ENCODE assay signal across 11 mouse cellular contexts in genomic region chr4:98063280-98063679, GRCm38 (mm10).
"Had no signal": no experiment of that assay in that cellular context is flagged by ENCODE, and none has a peak within 500 bp of the region (broad histone marks: within the 10 kb centered on the region; RNA-seq: fewer than 3 reads in every experiment).

No protein-coding gene starts in this region.

- H3K4me2 ChIP-seq: hindbrain, embryonic 14.5 days; intestine, embryonic 15.5 days; limb, embryonic 13.5 days; midbrain, embryonic 15.5 days; neural tube, embryonic 12.5 days had no signal

- H3K4me1 ChIP-seq: intestine, embryonic 15.5 days; midbrain, embryonic 10.5 days; midbrain, embryonic 15.5 days; neural tube, embryonic 12.5 days had no signal

- ATAC-seq: intestine, embryonic 15.5 days; midbrain, embryonic 15.5 days had no signal

- H3K4me3 ChIP-seq: intestine, embryonic 15.5 days; layer of hippocampus, adult 2 months; limb, embryonic 13.5 days; midbrain, embryonic 10.5 days; midbrain, embryonic 15.5 days; neural tube, embryonic 12.5 days had no signal

- DNase-seq: left cerebral cortex, postnatal 4 days; lung, adult 2 months; thymus, postnatal 4 days had no signal

- H3K27ac ChIP-seq: hindbrain, embryonic 14.5 days; intestine, embryonic 15.5 days; layer of hippocampus, adult 2 months; limb, embryonic 13.5 days; liver, embryonic 14.5 days; midbrain, embryonic 10.5 days; midbrain, embryonic 15.5 days; neural tube, embryonic 12.5 days had no signal

- H3K36me3 ChIP-seq: intestine, embryonic 15.5 days; midbrain, embryonic 15.5 days had no signal

- H3K9me3 ChIP-seq: intestine, embryonic 15.5 days; limb, embryonic 13.5 days; midbrain, embryonic 10.5 days; midbrain, embryonic 15.5 days; neural tube, embryonic 12.5 days had no signal

- H3K9ac ChIP-seq: hindbrain, embryonic 14.5 days; intestine, embryonic 15.5 days; limb, embryonic 13.5 days; liver, embryonic 14.5 days; midbrain, embryonic 15.5 days; neural tube, embryonic 12.5 days had no signal

- H3K27me3 ChIP-seq: intestine, embryonic 15.5 days; limb, embryonic 13.5 days; midbrain, embryonic 15.5 days; neural tube, embryonic 12.5 days had no signal
